Mouse (Mus musculus): ENCODE measurements at regions not wholly inside any gene's neighbourhood (a gene's known extent, or its start where the extent isn't known, plus 50 kb on each side); places are given as distances from the start of the nearest gene placed in this dataset.

DNA sequence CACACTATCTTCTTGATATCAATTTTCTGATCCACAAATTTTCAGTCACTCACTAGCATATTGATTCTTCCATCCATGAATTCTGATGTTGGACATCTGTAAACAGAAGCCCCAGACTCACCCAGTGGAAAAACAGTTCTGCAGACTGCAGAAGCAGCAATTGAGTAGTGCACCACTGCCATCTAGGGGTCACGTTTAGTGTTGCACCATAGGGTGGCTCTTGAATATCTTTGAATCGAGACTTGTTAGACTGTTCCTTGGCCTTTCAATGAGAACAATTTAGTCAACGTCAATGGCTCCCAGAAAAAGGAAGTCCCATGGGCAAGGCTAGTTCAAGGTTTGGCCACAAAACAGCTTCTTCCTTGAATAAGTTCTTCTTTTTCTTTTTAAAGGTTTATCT is 828.1 kb downstream of the Gm10330 start:
- DNase-seq (ENCODE audit: low spot score in 2 of 2), result peak; percentile 3 to 6

DNA sequence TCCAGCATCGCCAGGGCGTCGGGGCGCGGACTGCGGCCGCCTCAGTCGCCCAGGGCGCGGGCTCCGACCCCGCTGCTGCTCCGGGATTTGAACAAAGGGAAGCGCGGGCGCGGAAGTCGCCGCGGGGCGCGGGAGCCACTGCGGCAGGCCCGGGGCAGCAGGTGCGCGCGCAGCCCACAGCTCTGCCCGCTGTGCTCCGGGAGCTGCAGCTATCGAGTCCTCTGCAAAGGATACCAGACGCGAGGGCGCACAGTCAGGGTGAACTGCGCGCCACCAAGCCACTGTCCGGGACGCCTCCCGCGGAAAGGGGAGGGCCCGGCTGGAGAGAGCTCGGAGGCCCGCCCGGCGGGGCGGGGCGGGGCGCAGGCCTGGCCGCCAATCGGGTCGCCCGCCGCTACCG is 873.9 kb downstream of the Gm10330 start:
- peak; percentile 11 to 18 for DNase-seq (ENCODE audit: low spot score in 2 of 2)

All from thymus, postnatal 10 days (tissue).